In the genomic region with DNA sequence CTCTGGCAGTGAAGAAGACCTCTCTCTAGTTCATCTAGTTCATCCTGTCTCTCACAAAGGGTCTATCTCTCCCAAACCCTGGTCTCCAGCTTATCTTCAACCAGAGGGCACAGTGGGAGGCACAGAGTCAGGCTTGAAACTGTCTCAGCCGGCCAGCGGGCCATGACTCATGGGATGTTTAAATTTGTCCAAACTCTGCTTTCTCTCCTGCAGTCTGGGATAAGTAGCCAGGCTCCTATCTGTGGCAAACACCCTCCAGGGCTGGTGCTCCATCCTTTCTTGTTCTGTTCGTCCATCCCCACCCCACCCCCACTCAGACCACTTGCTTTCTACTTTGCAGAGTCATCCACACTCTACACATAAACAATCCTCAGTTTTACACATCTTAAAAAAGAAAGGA, we compare ENCODE assay signal across 13 mouse cellular contexts. TPM values are rescaled to one million over a fixed set of nuclear protein-coding genes. Genes with fewer than 3 reads are reported as not detected.
DNase-seq lines count a peak whose midpoint lies in the region; ATAC-seq lines count a peak whose summit lies in the region.
"Had no signal": no experiment of that assay in that cellular context is flagged by ENCODE, and none has a peak within 500 bp of the region (broad histone marks: within the 10 kb centered on the region; RNA-seq: fewer than 3 reads in every experiment).

No protein-coding gene starts in this region.

- H3K4me3 ChIP-seq in hindbrain, embryonic 12.5 days, result no peak overlapping the region
- H3K4me3 ChIP-seq in hindbrain, embryonic 14.5 days (replicated peaks; ENCODE audit: low read length), result no peak overlapping the region
- no peak overlapping the region for H3K4me3 ChIP-seq in intestine, embryonic 16.5 days (ENCODE audit: low read length)
- H3K4me3 ChIP-seq: embryonic facial prominence, embryonic 13.5 days had no signal

- peaks cover 28% of the 10 kb centered on the region for H3K4me1 ChIP-seq in hindbrain, embryonic 12.5 days
- peaks cover 10% of the 10 kb centered on the region; the same call in 1 of the 2 replicates for H3K4me1 ChIP-seq in hindbrain, embryonic 14.5 days (replicated peaks; ENCODE audit: control insufficient read depth, insufficient read depth, low read length)
- H3K4me1 ChIP-seq in intestine, embryonic 16.5 days (ENCODE audit: control insufficient read depth, insufficient read depth, low read length), result peaks cover 32% of the 10 kb centered on the region

- H3K27ac ChIP-seq in hindbrain, embryonic 12.5 days, result peak overlapping the region; percentile 26; the same call in 1 of the 2 replicates
- H3K27ac ChIP-seq in hindbrain, embryonic 14.5 days, result no peak overlapping the region
- no peak overlapping the region for H3K27ac ChIP-seq in intestine, embryonic 16.5 days (ENCODE audit: low read length)

- H3K9ac ChIP-seq in hindbrain, embryonic 12.5 days, result no peak overlapping the region
- H3K9ac ChIP-seq in hindbrain, embryonic 14.5 days, result no peak overlapping the region
- H3K9ac ChIP-seq in intestine, embryonic 16.5 days (ENCODE audit: low read depth, low read length), result no peak overlapping the region
- H3K9ac ChIP-seq: embryonic facial prominence, embryonic 13.5 days had no signal

- H3K27me3 ChIP-seq in hindbrain, embryonic 12.5 days, result no peaks in the 10 kb centered on the region
- H3K27me3 ChIP-seq in hindbrain, embryonic 14.5 days (ENCODE audit: control insufficient read depth, insufficient read depth, low read length), result no peaks in the 10 kb centered on the region
- H3K27me3 ChIP-seq in intestine, embryonic 16.5 days (replicated peaks; ENCODE audit: control insufficient read depth, insufficient read depth, low read length), result no peaks in the 10 kb centered on the region
- H3K27me3 ChIP-seq: embryonic facial prominence, embryonic 13.5 days had no signal

- no peaks in the 10 kb centered on the region for H3K36me3 ChIP-seq in hindbrain, embryonic 12.5 days
- H3K36me3 ChIP-seq in hindbrain, embryonic 14.5 days (replicated peaks; ENCODE audit: control insufficient read depth, insufficient read depth), result no peaks in the 10 kb centered on the region
- no peaks in the 10 kb centered on the region for H3K36me3 ChIP-seq in intestine, embryonic 16.5 days (ENCODE audit: control insufficient read depth, insufficient read depth, low read length)
- H3K36me3 ChIP-seq: embryonic facial prominence, embryonic 13.5 days had no signal

- 56% methylated on average over 3 of the region's 3 CpGs for WGBS in hindbrain, embryonic 12.5 days
- 54% methylated on average over 3 of the region's 3 CpGs for WGBS in hindbrain, embryonic 14.5 days
- 37% methylated on average over 3 of the region's 3 CpGs for WGBS in intestine, embryonic 16.5 days

- no peaks in the 10 kb centered on the region for H3K9me3 ChIP-seq in hindbrain, embryonic 12.5 days (replicated peaks)
- no peaks in the 10 kb centered on the region for H3K9me3 ChIP-seq in hindbrain, embryonic 14.5 days (ENCODE audit: control insufficient read depth, low read length)
- no peaks in the 10 kb centered on the region for H3K9me3 ChIP-seq in intestine, embryonic 16.5 days (ENCODE audit: control insufficient read depth, low read length)
- H3K9me3 ChIP-seq: embryonic facial prominence, embryonic 13.5 days had no signal

- no peak overlapping the region for H3K4me2 ChIP-seq in hindbrain, embryonic 12.5 days (replicated peaks)
- H3K4me2 ChIP-seq in hindbrain, embryonic 14.5 days (replicated peaks), result no peak overlapping the region
- no peak overlapping the region for H3K4me2 ChIP-seq in intestine, embryonic 16.5 days (ENCODE audit: low read depth, low read length)
- H3K4me2 ChIP-seq: embryonic facial prominence, embryonic 13.5 days; midbrain, embryonic 11.5 days had no signal

- ATAC-seq in hindbrain, embryonic 12.5 days (ENCODE audit: low FRiP score), result no peak
- no peak for ATAC-seq in hindbrain, embryonic 14.5 days (ENCODE audit: low FRiP score)
- ATAC-seq in intestine, embryonic 16.5 days, result peak; percentile 6; the same call in 1 of the 2 replicates

- DNase-seq in hindbrain, embryonic 14.5 days (ENCODE audit: low spot score), result no peak
- peak; percentile 83 for DNase-seq in MEL-GATA-1-ER (ENCODE audit: extremely low read depth, low read depth)
- DNase-seq in spleen, postnatal 14 days (ENCODE audit: low spot score in 2 of 2), result peak; percentile 41 to 61
- DNase-seq in cerebellum, postnatal 36 days, result no peak
- no peak for DNase-seq in thymus, postnatal 25 days
- DNase-seq in cerebellum, postnatal 4 days (ENCODE audit: low spot score in 2 of 2), result no peak
- DNase-seq: cerebellum, adult 11-12 months; heart, postnatal 10 days; kidney, adult 8-10 months had no signal

RNA-seq across cellular contexts. Expression of a gene that starts 43.2 kb away (rescaled TPM):
- 17.8 and 19.2 TPM in 2 replicates for polyA plus RNA-seq in hindbrain, embryonic 12.5 days (2016; fragmentation: Nextera tagmentation; extraction: Ambion mirVana)
- polyA plus RNA-seq in hindbrain, embryonic 14.5 days (2014; fragmentation: Nextera tagmentation; extraction: Ambion mirVana), result 6.4 and 7.8 TPM in 2 replicates
- polyA plus RNA-seq in intestine, embryonic 16.5 days (2015; fragmentation: Nextera tagmentation; extraction: Ambion mirVana), result 11.8 and 12.8 TPM in 2 replicates

Comparison
In these comparisons a context has a peak if more than half of its experiments do, and no peak if none do; other contexts are left out.
1. DNase-seq: peak in MEL-GATA-1-ER (single experiment) and spleen, postnatal 14 days (2 of 2); none in hindbrain, embryonic 14.5 days (single experiment), cerebellum, postnatal 36 days (0 of 2), thymus, postnatal 25 days (single experiment) and cerebellum, postnatal 4 days (0 of 2).